Mouse (Mus musculus) MEL (cell line): Measurements from ENCODE around the gene Tbc1d30. TPM values are rescaled to one million over a fixed set of nuclear protein-coding genes. Genes with fewer than 3 reads are reported as not detected.

Experiments used
- DNase-seq: peaks from one replicate; pipeline ENCODE4 v3.0.0; 2011; ENCODE audit warnings: low read depth, low spot score
- H3K27ac ChIP-seq: 2 replicates; pipeline ENCODE4 v1.5.1; 2012; ENCODE audit warnings: low read depth, mild to moderate bottlenecking, control low read depth, low read length, moderate library complexity; ENCODE audit not compliant: control insufficient read depth
- H3K27me3 ChIP-seq, 2 experiments: fragments of 150-350 bp in 1 of 2; sonication (generic) in 1 of 2; 2 replicates each; pipeline ENCODE4 v1.6.1; 2012; ENCODE audit warnings: low read length in 2 of 2, mild to moderate bottlenecking in 2 of 2, improper control_type of control experiment in 1 of 2, moderate library complexity in 1 of 2; ENCODE audit not compliant: insufficient read depth in 2 of 2, control insufficient read depth in 1 of 2
- H3K36me3 ChIP-seq, 2 experiments: 2 replicates each; pipeline ENCODE4 v1.6.1; 2012 to 2014; ENCODE audit warnings: low read length in 2 of 2, improper control_type of control experiment in 1 of 2, inconsistent platforms in 1 of 2, mild to moderate bottlenecking in 1 of 2; ENCODE audit not compliant: insufficient read depth in 2 of 2, control insufficient read depth in 1 of 2
- H3K4me1 ChIP-seq, 2 experiments: fragments of 150-350 bp in 1 of 2; sonication (generic) in 1 of 2; 2 replicates each; pipeline ENCODE4 v1.6.1; 2012; ENCODE audit warnings: low read length in 2 of 2, improper control_type of control experiment in 1 of 2, mild to moderate bottlenecking in 1 of 2; ENCODE audit not compliant: insufficient read depth in 2 of 2, control insufficient read depth in 1 of 2
- H3K4me3 ChIP-seq, 2 experiments: fragments of 150-350 bp in 1 of 2; sonication (generic) in 1 of 2; 2 replicates each; pipeline ENCODE4 v1.5.1; 2012; ENCODE audit warnings: low read depth in 2 of 2, low read length in 2 of 2, mild to moderate bottlenecking in 2 of 2, moderate library complexity in 2 of 2, control low read depth in 1 of 2, improper control_type of control experiment in 1 of 2; ENCODE audit not compliant: control insufficient read depth in 1 of 2, insufficient read depth in 1 of 2
- H3K79me2 ChIP-seq: 2 replicates; pipeline ENCODE4 v1.6.1; 2012; ENCODE audit warnings: mild to moderate bottlenecking, low read length, moderate library complexity; ENCODE audit not compliant: control insufficient read depth, poor library complexity, insufficient read depth
- H3K9ac ChIP-seq: 2 replicates; pipeline ENCODE4 v1.6.1; 2012; ENCODE audit warnings: low read depth, mild to moderate bottlenecking, control low read depth, low read length, moderate library complexity; ENCODE audit not compliant: control insufficient read depth, poor library complexity, severe bottlenecking
- H3K9me3 ChIP-seq: fragments of 150-350 bp; sonication (generic); replicated peaks from 2 replicates; pipeline ENCODE4 v1.6.1; 2012; ENCODE audit warnings: mild to moderate bottlenecking, low read length, improper control_type of control experiment, moderate library complexity; ENCODE audit not compliant: insufficient read depth
- BHLHE40 ChIP-seq: IDR thresholded peaks from 2 replicates; pipeline ENCODE4 v1.6.1; 2012; ENCODE audit warnings: low read depth, mild to moderate bottlenecking, inconsistent platforms, low read length, improper control_type of control experiment, borderline replicate concordance
- CHD2 ChIP-seq: IDR thresholded peaks from 2 replicates; pipeline ENCODE4 v1.6.1; 2011; ENCODE audit warnings: low read length, improper control_type of control experiment
- E2F4 ChIP-seq: IDR thresholded peaks from 2 replicates; pipeline ENCODE4 v1.6.1; 2011; ENCODE audit warnings: low read depth, low read length, improper control_type of control experiment, borderline replicate concordance
- ELF1 ChIP-seq: IDR thresholded peaks from 2 replicates; pipeline ENCODE4 v1.6.1; 2014; ENCODE audit warnings: low read depth, mild to moderate bottlenecking, inconsistent platforms, low read length, improper control_type of control experiment, moderate library complexity
- EP300 ChIP-seq, 2 experiments: IDR thresholded peaks; 2 replicates each; pipeline ENCODE4 v1.6.1; 2011; ENCODE audit warnings: improper control_type of control experiment in 2 of 2, low read length in 2 of 2, low read depth in 1 of 2, mild to moderate bottlenecking in 1 of 2
- ETS1 ChIP-seq: IDR thresholded peaks from 2 replicates; pipeline ENCODE4 v1.6.1; 2012; ENCODE audit warnings: low read depth, mild to moderate bottlenecking, inconsistent platforms, low read length, improper control_type of control experiment, moderate library complexity
- GATA1 ChIP-seq: IDR thresholded peaks from 2 replicates; pipeline ENCODE4 v1.6.1; 2011; ENCODE audit warnings: low read depth, low read length, improper control_type of control experiment
- JUND ChIP-seq: IDR thresholded peaks from 2 replicates; pipeline ENCODE4 v1.6.1; 2011; ENCODE audit warnings: low read depth, mild to moderate bottlenecking, improper control_type of control experiment, low read length
- KAT2A ChIP-seq: conservative IDR thresholded peaks from 2 replicates; pipeline ENCODE4 v1.6.1; 2012; ENCODE audit warnings: low read depth, low read length, improper control_type of control experiment, inconsistent platforms
- MAFK ChIP-seq: IDR thresholded peaks from 2 replicates; pipeline ENCODE4 v1.6.1; 2011; ENCODE audit warnings: low read depth, mild to moderate bottlenecking, low read length, improper control_type of control experiment, borderline replicate concordance
- MAZ ChIP-seq: IDR thresholded peaks from 2 replicates; pipeline ENCODE4 v1.6.1; 2012; ENCODE audit warnings: low read depth, mild to moderate bottlenecking, inconsistent platforms, low read length, improper control_type of control experiment
- MEF2A ChIP-seq: IDR thresholded peaks from 2 replicates; pipeline ENCODE4 v1.6.1; 2014; ENCODE audit warnings: low read depth, mild to moderate bottlenecking, inconsistent platforms, low read length, improper control_type of control experiment; ENCODE audit not compliant: poor library complexity, insufficient replicate concordance, severe bottlenecking; ENCODE audit errors: extremely low read depth
- MXI1 ChIP-seq: IDR thresholded peaks from 2 replicates; pipeline ENCODE4 v1.6.1; 2011; ENCODE audit warnings: mild to moderate bottlenecking, low read depth, low read length, improper control_type of control experiment
- NRF1 ChIP-seq: IDR thresholded peaks from 2 replicates; pipeline ENCODE4 v1.6.1; 2014; ENCODE audit warnings: low read depth, mild to moderate bottlenecking, inconsistent platforms, low read length, improper control_type of control experiment, moderate library complexity; ENCODE audit not compliant: poor library complexity, insufficient read depth, severe bottlenecking
- RCOR1 ChIP-seq: IDR thresholded peaks from 2 replicates; pipeline ENCODE4 v1.6.1; 2012; ENCODE audit warnings: low read depth, mild to moderate bottlenecking, inconsistent platforms, low read length, improper control_type of control experiment
- SIN3A ChIP-seq: IDR thresholded peaks from 2 replicates; pipeline ENCODE4 v1.6.1; 2012; ENCODE audit warnings: low read length, improper control_type of control experiment, inconsistent platforms
- UBTF ChIP-seq: IDR thresholded peaks from 2 replicates; pipeline ENCODE4 v1.6.1; 2012; ENCODE audit warnings: low read depth, mild to moderate bottlenecking, inconsistent platforms, low read length, improper control_type of control experiment, moderate library complexity, borderline replicate concordance; ENCODE audit not compliant: insufficient read depth
- USF1 ChIP-seq: IDR thresholded peaks from 2 replicates; pipeline ENCODE4 v1.6.1; 2014; ENCODE audit warnings: low read depth, mild to moderate bottlenecking, inconsistent platforms, low read length, improper control_type of control experiment, moderate library complexity
- polyA plus RNA-seq, 2 experiments: library from polyadenylated mRNA; stranded (reverse) in 1 of 2; unstranded in 1 of 2; fragments of >175 nt in 1 of 2; fragments of >200 nt in 1 of 2; gene quantifications; 2 replicates each; pipeline versions ENCODE4 v1.2.1 to v1.2.4; 2012; ENCODE audit warnings: low replicate concordance in 2 of 2, low read depth in 1 of 2; ENCODE audit not compliant: insufficient read length in 2 of 2, insufficient read depth in 1 of 2, missing spikeins in 1 of 2
- total RNA-seq: library from RNA; depleted of rRNA; stranded (reverse); fragments of 300-350 nt; gene quantifications from 2 replicates; pipeline ENCODE4 v1.2.3, GENCODE M21; 2012

The Tbc1d30 gene
- total and polyA plus RNA-seq, 3 experiments = 0.35 to 2.1 TPM; not detected in 1

GRCm38 (mm10) chr10:121303559-121303958 is 47.5 kb downstream of the Tbc1d30 start:
- Histone ChIP-seq H3K27me3 (no peaks in the 10 kb centered on the region), H3K9me3 (no peaks in the 10 kb centered on the region), H3K4me1 (no peaks in the 10 kb centered on the region), H3K36me3 (no peaks in the 10 kb centered on the region), H3K4me3 (no peak overlapping the region), H3K27ac (no peak overlapping the region), H3K9ac (no peak overlapping the region), H3K79me2 (no peaks in the 10 kb centered on the region)
- TF ChIP-seq EP300 (IDR thresholded peaks at IDR 0.05; ENCODE audit: low read depth in 1 of 2, low read length in 2 of 2) = no peak
- TF ChIP-seq NRF1 = no peak
- TF ChIP-seq ELF1 = no peak
- no peak for TF ChIP-seq RCOR1
- no peak for TF ChIP-seq JUND
- no peak for TF ChIP-seq MAFK
- no peak for TF ChIP-seq MAZ
- TF ChIP-seq GATA1 = no peak
- no peak for TF ChIP-seq ETS1
- TF ChIP-seq USF1 = no peak
- no peak for TF ChIP-seq MXI1
- no peak for TF ChIP-seq SIN3A
- TF ChIP-seq BHLHE40 = no peak
- TF ChIP-seq E2F4 = no peak
- TF ChIP-seq KAT2A = no peak
- DNase-seq = no peak

- H3K27ac ChIP-seq = no peak overlapping the region
These were observed 49.2 kb downstream of the Tbc1d30 start for GRCm38 (mm10) chr10:121301868-121302267.

More at GRCm38 (mm10) chr10:121301868-121302267, 49.2 kb downstream of the Tbc1d30 start:
- no peaks in the 10 kb centered on the region for H3K27me3 ChIP-seq
- no peak for DNase-seq
- TF ChIP-seq E2F4 (no peak), MEF2A (no peak), NRF1 (no peak), CHD2 (no peak), ETS1 (no peak), SIN3A (no peak), UBTF (no peak)
- TF ChIP-seq, all 39 proteins: peak for 0
- Histone ChIP-seq H3K4me3 (no peak overlapping the region), H3K9me3 (no peaks in the 10 kb centered on the region), H3K9ac (no peak overlapping the region), H3K79me2 (no peaks in the 10 kb centered on the region), H3K4me1 (no peaks in the 10 kb centered on the region; a peak in 1 of 4 replicates), H3K36me3 (no peaks in the 10 kb centered on the region)
